Mouse (Mus musculus) gastrocnemius, adult 8-10 months (tissue): Measurements from ENCODE around the gene Msantd2. TPM values are rescaled to one million over a fixed set of nuclear protein-coding genes. Genes with fewer than 3 reads are reported as not detected.

ENCODE experiments used
- DNase-seq, 2 experiments: peaks; one replicate each; pipeline ENCODE4 v3.0.0; 2022; ENCODE audit warnings: low spot score in 2 of 2
- total RNA-seq, 4 experiments: library from RNA; stranded (reverse); gene quantifications; 2 replicates each; pipeline ENCODE4 v1.2.4; 2022

Msantd2 gene
- total RNA-seq, result 1 to 10 TPM; 2.2 to 3.2 (median 2.3) TPM

- peak; percentile 80 for DNase-seq
Observed at GRCm38 (mm10) chr9:37488611-37489396, at the start of gene Msantd2. Gene Msantd2, plus strand, starts transcription at chr9:37489319.

GRCm38 (mm10) chr9:37452401-37452800 is 36.7 kb upstream of the Msantd2 start:
- no peak for DNase-seq

GRCm38 (mm10) chr9:37453328-37453727 is 35.8 kb upstream of the Msantd2 start:
- DNase-seq, result no peak

- DNase-seq, result no peak
Observed at GRCm38 (mm10) chr9:37454011-37454492, 35.1 kb upstream of the Msantd2 start.

GRCm38 (mm10) chr9:37454991-37455390 is 34.1 kb upstream of the Msantd2 start:
- DNase-seq, result no peak

GRCm38 (mm10) chr9:37455868-37456267 is 33.3 kb upstream of the Msantd2 start:
- no peak for DNase-seq

GRCm38 (mm10) chr9:37456481-37456910 is 32.6 kb upstream of the Msantd2 start:
- DNase-seq, result no peak

GRCm38 (mm10) chr9:37457151-37457550 is 32.0 kb upstream of the Msantd2 start:
- DNase-seq, result no peak

GRCm38 (mm10) chr9:37459665-37460042 is 29.5 kb upstream of the Msantd2 start:
- no peak for DNase-seq

GRCm38 (mm10) chr9:37460043-37460960 is 28.8 kb upstream of the Msantd2 start:
- no peak for DNase-seq

GRCm38 (mm10) chr9:37460961-37461340 is 28.2 kb upstream of the Msantd2 start:
- DNase-seq, result no peak

- no peak for DNase-seq
Observed at GRCm38 (mm10) chr9:37461571-37461970, 27.5 kb upstream of the Msantd2 start.

- no peak for DNase-seq
Observed at GRCm38 (mm10) chr9:37462764-37463163, 26.4 kb upstream of the Msantd2 start.

- no peak for DNase-seq
Observed at GRCm38 (mm10) chr9:37473611-37474125, 15.5 kb upstream of the Msantd2 start.

GRCm38 (mm10) chr9:37474923-37475322 is 14.2 kb upstream of the Msantd2 start:
- DNase-seq, result no peak

- DNase-seq, result no peak
Observed at GRCm38 (mm10) chr9:37485146-37485545, 4.0 kb upstream of the Msantd2 start.

- no peak for DNase-seq
Observed at GRCm38 (mm10) chr9:37488041-37488440, 1.1 kb upstream of the Msantd2 start.

GRCm38 (mm10) chr9:37489446-37490120 is 464 bp downstream of the Msantd2 start:
- DNase-seq, result peak; percentile 2 to 5

GRCm38 (mm10) chr9:37495761-37496160 is 6.6 kb downstream of the Msantd2 start:
- DNase-seq, result no peak

GRCm38 (mm10) chr9:37496325-37496724 is 7.2 kb downstream of the Msantd2 start:
- DNase-seq, result no peak

GRCm38 (mm10) chr9:37500201-37500600 is 11.1 kb downstream of the Msantd2 start:
- no peak for DNase-seq
